Mouse (Mus musculus) layer of hippocampus, postnatal 14 days (tissue): ENCODE data around the gene Pigq. TPM values are rescaled to one million over a fixed set of nuclear protein-coding genes. Genes with fewer than 3 reads are reported as not detected.

Experiments used
- DNase-seq, 2 experiments: peaks; one replicate each; pipeline ENCODE4 v3.0.0; 2021 to 2022; ENCODE audit warnings: low spot score in 2 of 2, mixed read lengths in 1 of 2
- total RNA-seq, 2 experiments: library from RNA; stranded (reverse); gene quantifications; 2 replicates each; pipeline ENCODE4 v1.2.3; 2021

The Pigq gene
- total RNA-seq, 2 experiments from 2014 or later: 160 to 168 TPM

DNA sequence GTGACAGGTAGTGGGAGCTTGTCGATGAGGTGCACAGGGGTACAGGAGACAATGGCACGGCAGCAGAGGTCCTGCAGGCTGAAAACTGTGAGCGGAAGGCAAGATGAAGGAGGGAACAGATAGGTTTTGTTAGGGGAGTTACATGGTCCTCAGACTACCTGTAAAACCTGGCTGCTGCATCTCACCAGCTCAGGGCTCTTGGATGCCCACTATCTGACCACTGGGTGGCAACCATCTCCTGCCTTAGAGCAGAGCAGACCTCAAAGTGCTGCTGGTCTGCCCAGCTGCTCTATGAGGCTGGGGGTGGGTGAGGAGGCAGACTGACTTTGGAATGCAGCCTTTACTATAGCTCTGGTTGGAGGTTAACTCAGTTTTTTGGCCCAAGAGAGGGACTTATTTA, 60.9 kb downstream of the Pigq start:
- DNase-seq: no peak

DNA sequence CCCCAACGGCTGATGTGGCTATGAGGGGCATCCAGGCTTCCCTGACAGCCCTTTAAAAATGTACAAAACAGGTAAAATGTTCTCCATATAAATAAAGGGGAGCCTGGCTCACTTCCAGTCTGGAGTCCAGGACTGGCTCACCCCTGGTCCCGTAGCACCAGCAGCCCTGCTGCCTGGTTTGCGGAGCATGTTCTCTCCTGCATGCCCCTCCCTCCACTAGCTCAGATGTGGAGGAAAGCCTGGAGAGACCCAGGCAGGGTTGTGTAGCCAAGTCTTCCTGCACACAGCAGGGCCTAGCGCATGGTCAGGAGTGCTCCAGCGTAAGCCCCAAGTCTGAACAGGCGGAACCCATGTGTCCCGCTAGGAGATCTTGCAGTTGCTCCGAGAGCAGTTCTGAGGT, 61.5 kb downstream of the Pigq start:
- no peak for DNase-seq

DNA sequence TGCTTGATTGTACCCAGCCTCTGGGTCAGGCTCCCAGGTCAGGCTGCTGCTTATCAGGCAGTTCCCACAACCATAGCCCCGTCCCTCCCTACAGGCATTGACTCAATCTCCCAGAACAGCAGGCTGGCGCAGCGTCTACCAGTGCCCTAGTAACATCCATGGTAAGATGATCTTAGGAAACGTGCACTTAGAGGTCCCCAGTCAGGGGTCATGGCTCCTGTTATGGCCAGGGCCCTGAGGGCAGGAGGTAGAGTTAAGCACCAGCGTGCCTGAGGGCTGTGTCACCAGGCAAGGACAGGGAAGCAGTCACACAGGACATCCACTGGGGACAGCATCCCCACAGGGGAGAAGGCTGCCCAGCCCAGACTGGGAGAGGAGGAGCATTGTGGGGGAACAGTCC, 62.4 kb downstream of the Pigq start:
- no peak for DNase-seq

DNA sequence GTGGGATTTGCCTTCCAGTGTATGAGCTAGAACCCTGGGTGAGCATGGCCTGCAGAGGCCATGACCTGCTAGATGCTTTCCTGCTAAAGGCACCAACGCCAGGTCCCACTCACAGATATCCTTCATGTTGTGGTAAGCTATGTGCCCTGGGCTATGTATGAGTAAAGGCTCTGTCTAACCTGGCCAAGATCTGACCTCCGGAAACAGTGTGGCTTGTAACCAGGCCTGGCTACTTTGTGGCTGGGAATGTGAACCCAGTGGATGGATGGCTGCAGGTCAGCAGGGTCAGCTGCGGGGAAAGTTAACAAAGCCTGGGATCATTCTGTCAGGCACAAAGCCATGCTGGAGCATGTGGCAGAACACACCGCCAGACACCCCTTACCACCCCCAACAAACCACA, 63.0 kb downstream of the Pigq start:
- no peak for DNase-seq

DNA sequence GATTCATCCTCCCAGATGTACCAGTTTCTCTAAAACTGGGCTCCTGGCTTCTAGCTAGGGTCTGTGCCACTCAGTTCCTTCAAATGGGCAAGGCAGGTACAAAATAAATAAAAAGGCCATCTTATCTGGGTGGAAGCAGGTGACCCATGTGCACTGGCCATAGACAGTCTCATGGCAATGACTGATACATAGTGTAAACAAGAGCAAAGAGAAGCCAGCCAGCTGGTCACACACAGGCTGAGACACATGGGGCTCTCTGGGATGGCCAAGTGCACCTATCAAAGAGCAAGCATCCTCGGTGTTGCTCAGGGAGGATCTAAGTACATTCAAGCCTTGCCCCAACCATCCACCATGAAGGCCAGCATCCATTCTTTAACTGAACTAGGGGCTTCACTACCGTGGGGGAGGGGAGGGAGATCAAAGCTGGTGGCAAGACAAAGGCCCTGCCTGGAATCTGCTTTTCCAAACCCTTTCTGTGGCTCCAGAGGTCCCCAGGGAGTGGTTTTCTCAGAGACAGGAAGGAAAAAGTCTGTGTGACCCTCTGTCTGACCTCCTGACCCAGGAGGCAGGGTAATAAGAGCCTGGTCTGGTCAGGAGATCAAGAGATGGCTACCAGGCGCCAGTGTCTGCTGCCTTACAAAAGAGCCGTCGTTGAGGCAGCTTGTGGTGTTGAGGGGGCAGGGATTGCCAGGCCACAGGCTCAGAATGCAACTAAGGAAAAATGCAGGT, 63.7 kb downstream of the Pigq start:
- DNase-seq: no peak

DNA sequence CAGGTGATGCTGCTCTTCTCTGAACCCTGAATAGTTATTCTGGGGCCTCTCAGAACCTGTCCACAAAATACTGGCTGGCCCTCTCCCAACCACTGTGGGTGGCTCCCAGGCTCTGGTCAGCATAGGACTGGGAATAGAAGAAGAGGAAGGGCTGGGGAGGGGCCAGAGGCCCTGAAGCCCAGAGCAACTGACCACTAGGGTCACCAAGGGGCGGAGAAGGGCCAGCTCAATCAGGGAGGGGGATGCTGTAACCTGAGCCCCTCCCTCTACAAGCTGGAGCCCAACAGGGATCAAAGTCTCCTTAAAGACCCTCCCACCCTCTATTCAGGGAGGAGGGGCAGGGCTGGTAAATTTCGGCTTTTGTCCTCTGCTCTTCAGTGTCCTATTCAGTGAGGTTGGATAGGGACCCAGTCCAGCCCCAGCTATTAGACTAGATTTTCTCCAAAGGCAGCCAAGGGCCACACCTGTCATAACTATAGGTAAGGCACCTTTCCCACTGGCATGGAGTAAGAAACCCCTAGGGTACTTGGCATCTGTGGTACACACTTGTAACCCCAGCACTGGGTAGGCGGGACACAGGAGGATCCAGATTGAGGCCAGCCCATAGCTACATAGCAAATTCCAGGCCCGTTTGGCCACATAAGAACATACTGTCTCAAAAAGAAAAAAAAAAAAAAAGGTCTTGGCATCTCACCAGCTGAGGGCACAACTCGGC, 64.4 kb downstream of the Pigq start, which contains the start of gene Wfikkn1:
Wfikkn1 (minus strand) TSS at position 663 of the 715 bp plus-strand sequence.
- DNase-seq: no peak

DNA sequence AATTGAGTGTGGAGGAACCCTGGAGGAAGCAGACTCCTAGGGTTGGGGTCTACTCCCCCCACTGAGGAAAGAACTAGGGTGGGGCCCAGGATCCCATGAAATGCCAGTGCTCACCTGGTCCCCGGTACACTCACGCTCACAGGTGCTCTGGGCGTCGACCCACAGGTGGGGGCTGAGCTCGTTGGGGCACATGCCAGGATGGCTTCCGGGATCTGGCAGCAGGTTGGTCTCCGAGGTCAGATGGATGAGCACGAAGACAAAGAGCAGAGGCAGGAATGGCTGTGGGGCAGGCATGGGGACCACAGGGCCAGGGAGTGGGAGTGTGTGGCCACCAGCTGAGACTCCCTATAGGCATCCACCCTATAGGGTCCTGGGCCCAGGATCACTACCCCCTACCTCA, 65.0 kb downstream of the Pigq start:
- no peak for DNase-seq

DNA sequence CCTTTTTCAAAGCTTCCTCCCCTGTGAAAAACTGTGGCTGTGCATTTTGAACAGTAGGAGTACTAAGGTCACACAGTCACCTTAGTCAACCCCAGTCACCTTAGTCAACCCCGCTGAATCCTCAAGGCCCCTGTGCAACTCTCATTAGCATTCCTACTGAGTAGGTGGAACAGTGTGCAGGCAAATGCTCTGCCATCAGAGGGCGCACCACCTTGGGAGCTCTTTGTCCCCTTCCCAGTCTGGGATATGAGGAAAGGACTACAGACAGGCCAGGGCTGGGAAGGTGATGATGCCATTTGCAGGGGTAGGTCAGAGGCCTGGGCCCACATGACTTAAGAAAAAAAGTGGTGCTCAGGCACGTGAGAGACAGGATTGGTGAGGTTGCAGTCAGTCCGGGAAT, 65.5 kb downstream of the Pigq start:
- no peak for DNase-seq

DNA sequence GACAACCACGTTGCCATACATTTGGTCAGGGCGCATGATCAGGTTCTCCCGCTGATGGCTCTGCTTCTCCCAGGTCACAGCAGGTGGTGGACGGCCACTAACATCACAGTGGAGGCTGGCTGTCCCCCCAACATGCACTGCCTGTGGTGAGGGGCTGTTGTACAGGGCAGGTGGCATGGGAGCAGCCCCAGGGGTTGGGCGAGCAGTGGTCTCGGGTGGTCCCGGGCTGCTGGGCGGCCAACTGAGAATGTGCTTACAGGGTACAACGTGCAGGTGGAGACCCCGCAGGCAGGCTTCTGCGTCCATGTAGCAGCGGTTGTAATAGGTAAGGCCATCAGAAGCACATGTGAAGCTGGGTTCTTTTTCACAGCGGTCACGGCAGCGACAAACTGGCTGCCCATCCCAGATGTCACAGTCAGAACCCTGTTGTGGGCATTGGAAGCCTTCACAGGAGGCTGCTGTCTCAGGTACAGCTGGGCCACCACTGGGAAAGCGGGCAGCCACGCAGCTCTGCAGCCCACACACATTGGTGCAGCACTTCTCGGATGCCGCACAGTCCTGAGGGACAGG, 66.0 kb downstream of the Pigq start:
- no peak for DNase-seq

DNA sequence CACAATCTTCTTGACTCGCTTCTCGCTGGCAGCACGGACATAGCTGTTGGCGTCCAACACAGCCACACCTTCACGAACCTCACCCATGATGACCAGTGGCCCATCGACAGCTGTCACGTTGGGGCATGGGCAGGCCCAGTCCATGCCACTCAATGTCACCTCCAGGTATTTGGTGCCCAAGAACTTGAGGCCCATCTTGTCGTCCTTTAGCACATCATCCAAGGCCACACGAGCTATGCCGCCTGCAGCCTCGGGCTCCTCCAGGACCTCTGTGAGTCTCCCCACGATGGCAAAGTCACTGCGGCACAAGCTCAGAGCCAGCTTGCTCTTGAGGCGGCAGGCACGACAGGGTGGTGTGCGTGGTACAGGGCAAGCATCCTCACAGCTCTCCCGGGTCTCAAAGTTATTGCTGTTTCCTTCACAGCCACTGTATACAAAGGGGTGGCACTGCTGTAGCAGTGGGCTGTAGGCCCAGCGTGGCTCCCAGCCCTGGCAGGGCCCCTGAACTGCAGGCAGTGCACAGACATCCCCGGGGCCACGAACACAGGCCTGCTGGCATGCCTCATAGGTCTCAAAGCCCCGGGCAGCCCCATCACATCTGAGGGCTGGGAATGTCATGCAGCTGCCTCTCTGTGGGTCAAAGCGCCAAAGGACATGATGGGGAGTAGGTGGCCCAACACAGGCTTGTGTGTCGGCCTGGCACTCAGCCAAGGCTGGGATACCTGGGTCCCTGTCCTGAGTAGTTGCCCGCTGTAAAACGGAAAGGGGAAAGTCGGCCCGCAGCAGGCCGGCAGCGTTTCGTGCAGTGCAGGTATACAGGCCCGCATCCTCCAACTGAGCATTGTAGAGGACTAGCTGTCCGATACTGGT, 66.8 kb downstream of the Pigq start:
- no peak for DNase-seq

DNA sequence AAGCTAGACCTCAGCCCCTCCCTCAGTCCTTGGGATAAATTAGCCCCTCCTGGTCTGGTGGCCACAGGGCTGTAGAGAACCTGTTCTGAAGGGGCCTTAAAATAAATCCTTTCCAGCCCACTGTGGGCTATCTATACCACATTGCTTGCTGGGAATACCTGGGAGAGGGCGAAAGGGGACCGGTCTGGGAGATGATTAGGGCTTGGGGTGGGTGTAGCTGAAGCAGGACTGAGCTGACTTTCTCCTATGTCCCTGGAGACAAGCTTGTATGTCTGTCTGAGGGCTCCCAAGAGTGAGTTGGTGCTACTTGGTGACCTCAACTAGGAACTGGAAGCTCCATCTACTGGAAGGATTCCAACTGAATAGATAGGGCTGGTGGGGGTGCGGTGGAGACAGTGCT, 67.7 kb downstream of the Pigq start:
- no peak for DNase-seq

Other genes starting within 250 kb of the Pigq start
- gene Gng13, start 227.8 kb downstream of the Pigq start, total RNA-seq: 100 to 1,000 TPM in 1 of 2 experiments, 10 to 100 TPM in 1; 78.0 to 103 TPM
- 1 to 10 TPM; 3.1 to 3.3 TPM for gene Chtf18, start 217.5 kb downstream of the Pigq start, total RNA-seq
- gene Rpusd1, start 217.3 kb downstream of the Pigq start, total RNA-seq: 10 to 100 TPM; 29.9 to 32.8 TPM
- under 1 TPM in 1 of 2 experiments, not detected in 1; 0.12 TPM for gene Mslnl, start 208.9 kb downstream of the Pigq start, total RNA-seq
- gene Msln, start 190.6 kb downstream of the Pigq start, total RNA-seq: 1 to 10 TPM; 1.2 to 1.8 TPM
- 10 to 100 TPM; 27.6 to 35.3 TPM for gene Narfl, start 171.2 kb downstream of the Pigq start, total RNA-seq
- gene Haghl, start 159.3 kb downstream of the Pigq start, total RNA-seq: 100 to 1,000 TPM; 125 to 128 TPM
- under 1 TPM in 1 of 2 experiments, not detected in 1; 0.30 TPM for gene Ccdc78, start 158.4 kb downstream of the Pigq start, total RNA-seq
- gene Fam173a, start 152.0 kb downstream of the Pigq start, total RNA-seq: 10 to 100 TPM; 80.2 to 80.3 TPM
- gene AC134908.4, start 149.3 kb downstream of the Pigq start, total RNA-seq: not detected
- gene Metrn, start 147.8 kb downstream of the Pigq start, total RNA-seq: 10 to 100 TPM; 82.0 to 86.9 TPM
- 100 to 1,000 TPM; 414 to 418 TPM for gene Fbxl16, start 135.9 kb downstream of the Pigq start, total RNA-seq
- 10 to 100 TPM; 21.7 to 23.4 TPM for gene Wdr24, start 121.3 kb downstream of the Pigq start, total RNA-seq
- gene Jmjd8, start 116.1 kb downstream of the Pigq start, total RNA-seq: 10 to 100 TPM; 64.3 to 65.0 TPM
- gene Stub1, start 111.5 kb downstream of the Pigq start, total RNA-seq: 100 to 1,000 TPM; 155 to 157 TPM
- gene Rhbdl1, start 107.6 kb downstream of the Pigq start, total RNA-seq: 10 to 100 TPM; 84.4 to 97.5 TPM
- 10 to 100 TPM; 26.7 to 31.1 TPM for gene Gm20683, start 103.2 kb downstream of the Pigq start, total RNA-seq
- gene Rhot2, start 100.1 kb downstream of the Pigq start, total RNA-seq: 10 to 100 TPM; 95.6 to 97.8 TPM
- 10 to 100 TPM; 24.0 to 25.8 TPM for gene Wdr90, start 83.4 kb downstream of the Pigq start, total RNA-seq
- gene Mcrip2, start 76.2 kb downstream of the Pigq start, total RNA-seq: 10 to 100 TPM; 29.2 to 39.0 TPM
- 10 to 100 TPM; 39.3 to 44.7 TPM for gene Mettl26, start 69.9 kb downstream of the Pigq start, total RNA-seq
- 1 to 10 TPM; 1.8 to 2.3 TPM for gene Wfikkn1, start 64.1 kb downstream of the Pigq start, total RNA-seq
- 10 to 100 TPM; 48.6 to 52.2 TPM for gene Rab40c, start 25.2 kb downstream of the Pigq start, total RNA-seq
- not detected for gene Nhlrc4, start within 50 bp of the Pigq start, total RNA-seq
- under 1 TPM in 1 of 2 experiments, not detected in 1; 0.14 TPM for gene A930017K11Rik, start 7.6 kb upstream of the Pigq start, total RNA-seq
- gene Capn15, start 40.9 kb upstream of the Pigq start, total RNA-seq: 10 to 100 TPM; 44.4 to 46.2 TPM
- 10 to 100 TPM; 82.3 to 85.1 TPM for gene Rab11fip3, start 124.6 kb upstream of the Pigq start, total RNA-seq
- gene Decr2, start 145.4 kb upstream of the Pigq start, total RNA-seq: 10 to 100 TPM; 23.6 to 24.2 TPM
- 1 to 10 TPM; 2.4 to 4.2 TPM for gene Nme4, start 150.7 kb upstream of the Pigq start, total RNA-seq
- gene Tmem8, start 168.4 kb upstream of the Pigq start, total RNA-seq: 10 to 100 TPM; 11.0 to 11.3 TPM
- 10 to 100 TPM; 70.6 to 71.1 TPM for gene Mrpl28, start 178.6 kb upstream of the Pigq start, total RNA-seq
- gene Axin1, start 193.8 kb upstream of the Pigq start, total RNA-seq: 10 to 100 TPM; 22.2 to 23.3 TPM